Mouse (Mus musculus) limb, embryonic 14.5 days (tissue): ENCODE data around the gene Gm11027. TPM values are rescaled to one million over a fixed set of nuclear protein-coding genes. Genes with fewer than 3 reads are reported as not detected.

ENCODE experiments used
- ATAC-seq: fragments of 200-750 bp; cut with Nextera tagmentation; 2 replicates; pipeline ENCODE4 v1.8.0; 2017; ENCODE audit warnings: low read depth, moderate number of reproducible peaks, moderate TSS enrichment; ENCODE audit not compliant: low FRiP score
- DNase-seq: peaks from one replicate; pipeline ENCODE4 v3.0.0-alpha.2; 2015; ENCODE audit warnings: low spot score
- H3K27ac ChIP-seq: fragments of 300-500 bp; sonication (generic); replicated peaks from 2 replicates; pipeline ENCODE4 v1.5.1; 2014; ENCODE audit warnings: low read depth, mild to moderate bottlenecking, low read length, moderate library complexity, mixed read lengths
- H3K27me3 ChIP-seq: fragments of 300-500 bp; sonication (generic); 2 replicates; pipeline ENCODE4 v1.6.1; 2014; ENCODE audit warnings: low read length, mixed read lengths; ENCODE audit not compliant: control insufficient read depth, insufficient read depth
- H3K36me3 ChIP-seq: fragments of 300-500 bp; sonication (generic); 2 replicates; pipeline ENCODE4 v1.6.1; 2014; ENCODE audit warnings: mild to moderate bottlenecking, low read length, moderate library complexity, mixed read lengths; ENCODE audit not compliant: control insufficient read depth, insufficient read depth
- H3K4me1 ChIP-seq: fragments of 300-500 bp; sonication (generic); 2 replicates; pipeline ENCODE4 v1.6.1; 2014; ENCODE audit warnings: antibody characterized with exemption, low read length, mixed read lengths; ENCODE audit not compliant: control insufficient read depth, insufficient read depth
- H3K4me2 ChIP-seq: fragments of 300-500 bp; sonication (generic); replicated peaks from 2 replicates; pipeline ENCODE4 v1.6.1; 2014; ENCODE audit warnings: low read depth, mild to moderate bottlenecking, low read length, moderate library complexity; ENCODE audit not compliant: severe bottlenecking
- H3K4me3 ChIP-seq: fragments of 300-500 bp; sonication (generic); replicated peaks from 2 replicates; pipeline ENCODE4 v1.5.1; 2014; ENCODE audit warnings: low read length
- H3K9ac ChIP-seq: fragments of 300-500 bp; sonication (generic); 2 replicates; pipeline ENCODE4 v1.6.1; 2014; ENCODE audit warnings: mild to moderate bottlenecking, low read depth, low read length, moderate library complexity; ENCODE audit not compliant: severe bottlenecking
- H3K9me3 ChIP-seq: fragments of 300-500 bp; sonication (generic); 2 replicates; pipeline ENCODE4 v1.6.1; 2016; ENCODE audit warnings: low read length; ENCODE audit not compliant: control insufficient read depth
- POLR2A ChIP-seq: fragments of 200-500 bp; IDR thresholded peaks from 2 replicates; pipeline ENCODE4 v1.8.0; 2012; ENCODE audit warnings: inconsistent platforms, mild to moderate bottlenecking, moderate library complexity, borderline replicate concordance; ENCODE audit not compliant: insufficient read depth, insufficient read length; ENCODE audit errors: extremely low read depth
- WGBS: fragments of 180-500 bp; shearing (Covaris S2); extraction: QIAGEN DNeasy Blood & Tissue Kit; methylation state at CpG from one replicate; pipeline ENCODE4 v1.1.7; 2014; 5-methylcytosine and 5-hydroxymethylcytosine counted together
- polyA plus RNA-seq, 2 experiments: library from polyadenylated mRNA; depleted of rRNA in 1 of 2; stranded (reverse) in 1 of 2; unstranded in 1 of 2; fragments of >200 nt; fragmentation: Nextera tagmentation in 1 of 2; extraction: Ambion mirVana in 1 of 2; gene quantifications; 2 replicates each; pipeline versions ENCODE4 v1.2.1 to v1.2.3; 2012 to 2014

The Gm11027 gene
- polyA plus RNA-seq, 2 experiments: not detected

DNA sequence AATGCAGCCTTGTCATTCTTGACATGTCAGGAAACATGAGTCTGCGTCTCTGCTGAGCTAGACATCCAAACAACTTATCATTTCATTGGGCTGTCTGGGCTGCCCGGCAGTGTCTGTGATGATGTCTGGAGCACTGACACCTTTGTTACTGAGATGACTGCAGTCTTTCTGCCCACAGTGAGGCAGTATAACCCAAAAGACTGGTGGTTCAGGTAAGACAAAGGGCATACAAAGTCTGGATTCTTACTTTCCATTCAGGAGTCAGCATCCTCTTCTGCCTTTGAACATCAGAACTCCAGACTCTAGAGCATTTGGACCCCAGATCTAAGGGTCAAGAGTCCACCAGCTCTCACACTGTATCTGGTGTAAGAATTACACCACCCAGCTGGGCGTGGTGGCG, 39.8 kb upstream of the Gm11027 start:
- Histone ChIP-seq H3K4me1 (no peaks in the 10 kb centered on the region; the same call in 1 of the 2 replicates), H3K36me3 (peaks cover 7% of the 10 kb centered on the region), H3K27ac (no peak overlapping the region), H3K27me3 (no peaks in the 10 kb centered on the region), H3K9me3 (no peaks in the 10 kb centered on the region), H3K9ac (no peak overlapping the region), H3K4me2 (no peak overlapping the region), H3K4me3 (no peak overlapping the region)
- DNase-seq (no peak), ATAC-seq (no peak)
- no peak for TF ChIP-seq POLR2A
- 77% methylated on average over 4 of the region's 4 CpGs for WGBS

GRCm38 (mm10) chr12:116236658-116237057, 38.5 kb upstream of the Gm11027 start:
- ATAC-seq: no peak
- Histone ChIP-seq H3K4me2 (no peak overlapping the region), H3K4me1 (no peaks in the 10 kb centered on the region; the same call in 1 of the 2 replicates), H3K9me3 (no peaks in the 10 kb centered on the region), H3K27ac (no peak overlapping the region), H3K27me3 (no peaks in the 10 kb centered on the region), H3K4me3 (no peak overlapping the region), H3K36me3 (peaks cover 12% of the 10 kb centered on the region), H3K9ac (no peak overlapping the region)
- WGBS: 78% methylated on average over 3 of the region's 3 CpGs
- DNase-seq: no peak
- TF ChIP-seq POLR2A: no peak

- Histone ChIP-seq H3K36me3 (peaks cover 12% of the 10 kb centered on the region), H3K9ac (no peak overlapping the region), H3K4me2 (no peak overlapping the region), H3K4me1 (no peaks in the 10 kb centered on the region), H3K9me3 (no peaks in the 10 kb centered on the region), H3K27me3 (no peaks in the 10 kb centered on the region), H3K27ac (no peak overlapping the region), H3K4me3 (no peak overlapping the region)
- DNase-seq (no peak), ATAC-seq (no peak)
- TF ChIP-seq POLR2A: no peak
Observed at GRCm38 (mm10) chr12:116238370-116238769, 36.8 kb upstream of the Gm11027 start.

DNA sequence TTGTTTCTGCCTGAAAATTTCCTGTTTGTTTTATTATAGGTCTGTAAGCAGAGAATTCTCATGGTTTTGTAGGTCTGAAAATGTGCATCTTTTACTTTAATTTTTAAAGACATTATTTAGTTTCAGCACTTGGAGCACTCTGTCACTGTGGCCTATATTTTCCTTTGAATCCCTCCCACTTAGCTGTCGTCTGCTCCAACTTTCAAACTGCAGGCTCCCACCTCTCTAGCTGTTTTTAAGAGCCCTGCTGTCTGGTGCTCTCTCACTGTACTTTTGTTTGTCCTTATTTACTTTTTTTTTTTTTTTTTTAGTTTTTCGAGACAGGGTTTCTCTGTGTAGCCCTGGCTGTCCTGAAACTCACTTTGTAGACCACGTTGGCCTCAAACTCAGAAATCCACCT, 36.4 kb upstream of the Gm11027 start:
- Histone ChIP-seq H3K9ac (no peak overlapping the region), H3K27ac (no peak overlapping the region), H3K4me1 (no peaks in the 10 kb centered on the region), H3K27me3 (no peaks in the 10 kb centered on the region), H3K9me3 (no peaks in the 10 kb centered on the region), H3K4me3 (no peak overlapping the region), H3K36me3 (peaks cover 15% of the 10 kb centered on the region), H3K4me2 (no peak overlapping the region)
- no peak for DNase-seq
- no peak for TF ChIP-seq POLR2A
- WGBS: 80% methylated on average over 3 of the region's 3 CpGs
- ATAC-seq: no peak

DNA sequence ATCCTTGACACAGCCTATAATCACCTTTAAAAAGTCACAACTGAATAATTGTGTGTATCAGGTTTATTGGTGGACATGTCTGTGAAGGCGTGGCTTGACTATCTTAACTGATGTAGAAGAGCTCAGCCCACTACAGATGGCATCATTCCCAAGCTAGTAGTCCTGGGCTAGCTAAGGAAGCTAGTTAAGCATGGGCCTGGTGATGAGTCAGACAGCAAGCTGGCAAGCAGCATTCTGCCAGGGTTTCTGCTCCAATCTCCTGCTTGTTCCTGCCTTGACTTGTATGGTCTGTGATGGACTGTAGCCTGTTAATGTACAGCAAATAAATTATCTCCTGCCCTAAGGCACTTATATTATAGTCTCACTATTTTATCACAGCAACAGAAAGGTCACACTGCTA, 30.6 kb upstream of the Gm11027 start:
- Histone ChIP-seq H3K36me3 (peaks cover 31% of the 10 kb centered on the region), H3K4me1 (no peaks in the 10 kb centered on the region), H3K4me2 (no peak overlapping the region), H3K9me3 (no peaks in the 10 kb centered on the region), H3K9ac (no peak overlapping the region), H3K27ac (no peak overlapping the region), H3K4me3 (no peak overlapping the region), H3K27me3 (no peaks in the 10 kb centered on the region)
- no peak for TF ChIP-seq POLR2A
- no peak for DNase-seq
- no peak for ATAC-seq
- WGBS: 88% methylated on average over 1 of the region's 1 CpGs

DNA sequence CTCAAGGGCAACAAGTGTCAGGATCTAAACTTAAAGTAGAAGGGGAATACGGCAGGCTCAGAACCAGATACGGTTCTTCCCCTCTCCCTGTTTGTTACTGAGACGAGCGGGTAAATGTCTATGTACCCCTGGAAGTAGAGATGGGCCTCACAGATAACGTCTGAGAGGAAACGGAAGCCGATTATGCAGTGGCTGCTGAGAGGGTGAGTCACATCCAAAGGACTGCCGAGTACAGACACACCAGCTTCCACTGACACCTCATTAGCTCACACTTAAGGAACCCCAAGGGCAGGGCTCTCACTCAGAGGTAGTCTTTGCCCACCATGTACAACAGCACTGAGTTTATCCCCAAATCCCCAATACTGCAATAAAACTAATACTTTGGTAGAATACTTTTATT, 20.5 kb upstream of the Gm11027 start:
- H3K27ac ChIP-seq: no peak overlapping the region
- WGBS: 64% methylated on average over 8 of the region's 8 CpGs
- DNase-seq: no peak
- ATAC-seq: no peak
- no peaks in the 10 kb centered on the region for H3K4me1 ChIP-seq
- no peak overlapping the region for H3K9ac ChIP-seq
- H3K4me2 ChIP-seq: no peak overlapping the region
- H3K27me3 ChIP-seq: no peaks in the 10 kb centered on the region
- no peak overlapping the region for H3K4me3 ChIP-seq
- H3K36me3 ChIP-seq: peaks cover 27% of the 10 kb centered on the region
- H3K9me3 ChIP-seq: no peaks in the 10 kb centered on the region
- no peak for TF ChIP-seq POLR2A
